Mouse (Mus musculus): ENCODE results near the gene Bcl11a. TPM values are rescaled to one million over a fixed set of nuclear protein-coding genes. Genes with fewer than 3 reads are reported as not detected.

Bcl11a gene
- polyA plus RNA-seq, 1 experiment from 2014 or later, result 14.0 TPM

GRCm38 (mm10) chr11:24100449-24101070 lies 22.7 kb downstream of the Bcl11a start:
- Histone ChIP-seq H3K4me2 (0 out of 2 replicates have a peak overlapping the region, but pooled peaks have one; percentile 20), H3K4me1 (replicated peaks) (peaks cover 58% of the 10 kb centered on the region), H3K27me3 (no peaks in the 10 kb centered on the region), H3K27ac (peak overlapping the region; percentile 72), H3K9ac (no peak overlapping the region), H3K9me3 (replicated peaks) (no peaks in the 10 kb centered on the region), H3K36me3 (no peaks in the 10 kb centered on the region), H3K4me3 (no peak overlapping the region)
- ATAC-seq (replicated peaks; ENCODE audit: insufficient number of reproducible peaks, insufficient read depth, low FRiP score, low read depth), result no peak; the same call in 1 of the 2 replicates
- 41% methylated on average over 4 of the region's 4 CpGs for WGBS

GRCm38 (mm10) chr11:24101625-24102024 lies 23.8 kb downstream of the Bcl11a start:
- no peak for ATAC-seq (replicated peaks; ENCODE audit: insufficient number of reproducible peaks, insufficient read depth, low FRiP score, low read depth)
- no peaks in the 10 kb centered on the region for H3K27me3 ChIP-seq
- H3K36me3 ChIP-seq, result no peaks in the 10 kb centered on the region
- peaks cover 55% of the 10 kb centered on the region for H3K4me1 ChIP-seq (replicated peaks)
- H3K9me3 ChIP-seq (replicated peaks), result no peaks in the 10 kb centered on the region
- H3K4me2 ChIP-seq, result no peak overlapping the region
- H3K9ac ChIP-seq, result no peak overlapping the region
- H3K4me3 ChIP-seq, result no peak overlapping the region
- no peak overlapping the region for H3K27ac ChIP-seq
- 62% methylated on average over 3 of the region's 3 CpGs for WGBS

- Histone ChIP-seq H3K4me3 (no peak overlapping the region), H3K4me1 (replicated peaks) (peaks cover 53% of the 10 kb centered on the region), H3K27me3 (no peaks in the 10 kb centered on the region), H3K9me3 (replicated peaks) (no peaks in the 10 kb centered on the region), H3K4me2 (no peak overlapping the region), H3K9ac (no peak overlapping the region), H3K27ac (no peak overlapping the region), H3K36me3 (no peaks in the 10 kb centered on the region)
- ATAC-seq (replicated peaks; ENCODE audit: insufficient number of reproducible peaks, insufficient read depth, low FRiP score, low read depth), result no peak
- WGBS, result 42% methylated on average over 2 of the region's 2 CpGs
Observed at GRCm38 (mm10) chr11:24102372-24102771, 24.5 kb downstream of the Bcl11a start.

GRCm38 (mm10) chr11:24103128-24103742 lies 25.4 kb downstream of the Bcl11a start:
- Histone ChIP-seq H3K9ac (no peak overlapping the region), H3K36me3 (no peaks in the 10 kb centered on the region), H3K9me3 (replicated peaks) (no peaks in the 10 kb centered on the region), H3K4me2 (no peak overlapping the region), H3K27ac (no peak overlapping the region), H3K4me3 (no peak overlapping the region), H3K4me1 (replicated peaks) (peaks cover 53% of the 10 kb centered on the region), H3K27me3 (no peaks in the 10 kb centered on the region)
- no peak for ATAC-seq (replicated peaks; ENCODE audit: insufficient number of reproducible peaks, insufficient read depth, low FRiP score, low read depth)
- 72% methylated on average over 6 of the region's 6 CpGs for WGBS

GRCm38 (mm10) chr11:24107414-24107813 lies 29.6 kb downstream of the Bcl11a start:
- no peak overlapping the region for H3K27ac ChIP-seq
- no peak for ATAC-seq (replicated peaks; ENCODE audit: insufficient number of reproducible peaks, insufficient read depth, low FRiP score, low read depth)
- H3K36me3 ChIP-seq, result no peaks in the 10 kb centered on the region
- 85% methylated on average over 5 of the region's 5 CpGs for WGBS
- H3K4me2 ChIP-seq, result no peak overlapping the region
- H3K4me1 ChIP-seq (replicated peaks), result peaks cover 44% of the 10 kb centered on the region
- no peak overlapping the region for H3K9ac ChIP-seq
- H3K27me3 ChIP-seq, result no peaks in the 10 kb centered on the region
- no peaks in the 10 kb centered on the region for H3K9me3 ChIP-seq (replicated peaks)
- H3K4me3 ChIP-seq, result no peak overlapping the region

GRCm38 (mm10) chr11:24108974-24109373 lies 31.1 kb downstream of the Bcl11a start:
- Histone ChIP-seq H3K4me1 (replicated peaks) (peaks cover 40% of the 10 kb centered on the region), H3K9ac (no peak overlapping the region), H3K27ac (peak overlapping the region; percentile 87), H3K9me3 (replicated peaks) (no peaks in the 10 kb centered on the region), H3K36me3 (no peaks in the 10 kb centered on the region), H3K27me3 (no peaks in the 10 kb centered on the region), H3K4me3 (no peak overlapping the region), H3K4me2 (no peak overlapping the region)
- 32% methylated on average over 3 of the region's 3 CpGs for WGBS
- ATAC-seq (replicated peaks; ENCODE audit: insufficient number of reproducible peaks, insufficient read depth, low FRiP score, low read depth), result no peak; the same call in 1 of the 2 replicates

GRCm38 (mm10) chr11:24109388-24109787 lies 31.5 kb downstream of the Bcl11a start:
- ATAC-seq (replicated peaks; ENCODE audit: insufficient number of reproducible peaks, insufficient read depth, low FRiP score, low read depth), result no peak
- no peaks in the 10 kb centered on the region for H3K27me3 ChIP-seq
- 83% methylated on average over 3 of the region's 3 CpGs for WGBS
- H3K9me3 ChIP-seq (replicated peaks), result no peaks in the 10 kb centered on the region
- peaks cover 44% of the 10 kb centered on the region for H3K4me1 ChIP-seq (replicated peaks)
- no peak overlapping the region for H3K4me2 ChIP-seq
- H3K9ac ChIP-seq, result no peak overlapping the region
- H3K27ac ChIP-seq, result peak overlapping the region; percentile 87
- H3K4me3 ChIP-seq, result no peak overlapping the region
- H3K36me3 ChIP-seq, result no peaks in the 10 kb centered on the region

- 38% methylated on average over 2 of the region's 2 CpGs for WGBS
- H3K9ac ChIP-seq, result no peak overlapping the region
- H3K27ac ChIP-seq, result peak overlapping the region; percentile 87
- H3K9me3 ChIP-seq (replicated peaks), result no peaks in the 10 kb centered on the region
- no peak overlapping the region for H3K4me2 ChIP-seq
- ATAC-seq (replicated peaks; ENCODE audit: insufficient number of reproducible peaks, insufficient read depth, low FRiP score, low read depth), result peak; percentile 43; the same call in 1 of the 2 replicates
- no peaks in the 10 kb centered on the region for H3K27me3 ChIP-seq
- H3K4me3 ChIP-seq, result no peak overlapping the region
- H3K4me1 ChIP-seq (replicated peaks), result peaks cover 51% of the 10 kb centered on the region
- no peaks in the 10 kb centered on the region for H3K36me3 ChIP-seq
Observed at GRCm38 (mm10) chr11:24110113-24110512, 32.3 kb downstream of the Bcl11a start.

- WGBS, result 67% methylated on average over 6 of the region's 6 CpGs
- no peak overlapping the region for H3K27ac ChIP-seq
- no peaks in the 10 kb centered on the region for H3K9me3 ChIP-seq (replicated peaks)
- H3K4me1 ChIP-seq (replicated peaks), result peaks cover 60% of the 10 kb centered on the region
- H3K9ac ChIP-seq, result no peak overlapping the region
- H3K4me2 ChIP-seq, result no peak overlapping the region
- H3K4me3 ChIP-seq, result no peak overlapping the region
- no peak for ATAC-seq (replicated peaks; ENCODE audit: insufficient number of reproducible peaks, insufficient read depth, low FRiP score, low read depth)
- H3K36me3 ChIP-seq, result no peaks in the 10 kb centered on the region
- H3K27me3 ChIP-seq, result no peaks in the 10 kb centered on the region
Observed at GRCm38 (mm10) chr11:24111720-24112119, 33.9 kb downstream of the Bcl11a start.

- Histone ChIP-seq H3K4me3 (no peak overlapping the region), H3K4me2 (no peak overlapping the region), H3K9me3 (replicated peaks) (no peaks in the 10 kb centered on the region), H3K4me1 (replicated peaks) (peaks cover 38% of the 10 kb centered on the region), H3K27ac (peak overlapping the region; percentile 74), H3K9ac (no peak overlapping the region), H3K36me3 (no peaks in the 10 kb centered on the region), H3K27me3 (no peaks in the 10 kb centered on the region)
- peak; percentile 68 for ATAC-seq (replicated peaks; ENCODE audit: insufficient number of reproducible peaks, insufficient read depth, low FRiP score, low read depth)
- WGBS, result 51% methylated on average over 12 of the region's 12 CpGs
Observed at GRCm38 (mm10) chr11:24115017-24115752, 37.3 kb downstream of the Bcl11a start.

- Histone ChIP-seq H3K4me3 (no peak overlapping the region), H3K27me3 (no peaks in the 10 kb centered on the region), H3K4me2 (no peak overlapping the region), H3K4me1 (replicated peaks) (peaks cover 33% of the 10 kb centered on the region), H3K9me3 (replicated peaks) (no peaks in the 10 kb centered on the region), H3K27ac (no peak overlapping the region), H3K9ac (no peak overlapping the region), H3K36me3 (no peaks in the 10 kb centered on the region)
- WGBS, result 93% methylated on average over 2 of the region's 2 CpGs
- no peak for ATAC-seq (replicated peaks; ENCODE audit: insufficient number of reproducible peaks, insufficient read depth, low FRiP score, low read depth)
Observed at GRCm38 (mm10) chr11:24116041-24116440, 38.2 kb downstream of the Bcl11a start.
